Comparison of ENCODE assay signal across 9 mouse cellular contexts in genomic region chr7:73648010-73648409, GRCm38 (mm10).
DNase-seq lines count a peak whose midpoint lies in the region; ATAC-seq and TF ChIP-seq lines count a peak whose summit lies in the region.
"Had no signal": no experiment of that assay in that cellular context is flagged by ENCODE, and none has a peak within 500 bp of the region (broad histone marks: within the 10 kb centered on the region; RNA-seq: fewer than 3 reads in every experiment).

No protein-coding gene starts in this region.

- H3K4me1 ChIP-seq in neural tube, embryonic 15.5 days, result no peaks in the 10 kb centered on the region
- H3K4me1 ChIP-seq in kidney, postnatal 0 days (replicated peaks; ENCODE audit: insufficient read depth, low read length), result no peaks in the 10 kb centered on the region
- no peaks in the 10 kb centered on the region for H3K4me1 ChIP-seq in liver, embryonic 13.5 days (replicated peaks)

- no peak overlapping the region for H3K4me2 ChIP-seq in neural tube, embryonic 15.5 days
- H3K4me2 ChIP-seq in kidney, postnatal 0 days (ENCODE audit: low read length), result no peak overlapping the region
- H3K4me2 ChIP-seq in liver, embryonic 13.5 days, result no peak overlapping the region
- H3K4me2 ChIP-seq: heart, embryonic 15.5 days had no signal

- 29% methylated on average over 4 of the region's 4 CpGs for WGBS in neural tube, embryonic 15.5 days
- WGBS in kidney, postnatal 0 days, result 22% methylated on average over 4 of the region's 4 CpGs
- 13% methylated on average over 4 of the region's 4 CpGs for WGBS in liver, embryonic 13.5 days (ENCODE audit: insufficient replicate concordance)

- peak; percentile 87 for TF ChIP-seq CTCF in kidney, postnatal 0 days (IDR thresholded peaks at IDR 0.05; ENCODE audit: low read depth)

- H3K27me3 ChIP-seq in neural tube, embryonic 15.5 days (replicated peaks), result no peaks in the 10 kb centered on the region
- no peaks in the 10 kb centered on the region for H3K27me3 ChIP-seq in kidney, postnatal 0 days (ENCODE audit: insufficient read depth, low read length)
- no peaks in the 10 kb centered on the region for H3K27me3 ChIP-seq in liver, embryonic 13.5 days
- H3K27me3 ChIP-seq: heart, embryonic 15.5 days had no signal

- no peak overlapping the region for H3K27ac ChIP-seq in neural tube, embryonic 15.5 days (replicated peaks)
- no peak overlapping the region for H3K27ac ChIP-seq in kidney, postnatal 0 days
- no peak overlapping the region for H3K27ac ChIP-seq in liver, embryonic 13.5 days
- H3K27ac ChIP-seq: heart, embryonic 15.5 days had no signal

- no peaks in the 10 kb centered on the region for H3K9me3 ChIP-seq in neural tube, embryonic 15.5 days (replicated peaks)
- no peaks in the 10 kb centered on the region for H3K9me3 ChIP-seq in kidney, postnatal 0 days (replicated peaks; ENCODE audit: low read length)
- H3K9me3 ChIP-seq in liver, embryonic 13.5 days (replicated peaks), result no peaks in the 10 kb centered on the region
- H3K9me3 ChIP-seq: heart, embryonic 15.5 days had no signal

- no peak overlapping the region for H3K4me3 ChIP-seq in neural tube, embryonic 15.5 days (replicated peaks)
- no peak overlapping the region for H3K4me3 ChIP-seq in kidney, postnatal 0 days (replicated peaks; ENCODE audit: low read depth, low read length)
- no peak overlapping the region for H3K4me3 ChIP-seq in liver, embryonic 13.5 days (replicated peaks)
- H3K4me3 ChIP-seq: heart, embryonic 15.5 days had no signal

- no peaks in the 10 kb centered on the region for H3K36me3 ChIP-seq in neural tube, embryonic 15.5 days
- no peaks in the 10 kb centered on the region for H3K36me3 ChIP-seq in kidney, postnatal 0 days (ENCODE audit: insufficient read depth, low read length)
- H3K36me3 ChIP-seq in liver, embryonic 13.5 days, result no peaks in the 10 kb centered on the region
- H3K36me3 ChIP-seq: heart, embryonic 15.5 days had no signal

- no peak for ATAC-seq in neural tube, embryonic 15.5 days (ENCODE audit: low FRiP score)
- ATAC-seq in kidney, postnatal 0 days (replicated peaks; ENCODE audit: low FRiP score, low read depth), result no peak
- ATAC-seq in liver, embryonic 13.5 days (ENCODE audit: low read depth), result no peak

- H3K9ac ChIP-seq in neural tube, embryonic 15.5 days (replicated peaks), result no peak overlapping the region
- H3K9ac ChIP-seq in kidney, postnatal 0 days (ENCODE audit: low read depth, low read length), result no peak overlapping the region
- H3K9ac ChIP-seq in liver, embryonic 13.5 days, result no peak overlapping the region
- H3K9ac ChIP-seq: heart, embryonic 15.5 days had no signal

- DNase-seq in neural tube, embryonic 10.5 days (ENCODE audit: extremely low spot score, low spot score), result peak; percentile 80
- peak; percentile 79 for DNase-seq in c-Kit-positive CD71-positive TER-119-negative erythroid progenitor cells, embryonic 14.5 days (ENCODE audit: low read depth)
- DNase-seq in frontal cortex, adult 2 months (ENCODE audit: extremely low spot score in 1 of 2, low spot score in 1 of 2), result peak; percentile 57 to 94
- peak; percentile 69 for DNase-seq in kidney, postnatal 0 days (ENCODE audit: low spot score)
- DNase-seq in liver, embryonic 13.5 days, result peak; percentile 48
- peak; percentile 82 for DNase-seq in right cerebral cortex, adult 18-20 months
- DNase-seq in urinary bladder, adult 2 months (ENCODE audit: low spot score), result peak; percentile 63
